Mouse (Mus musculus) ES-Bruce4 (cell line): ENCODE measurements around the gene Inpp5k.

Experiments used
- CTCF ChIP-seq: IDR thresholded peaks from one replicate; pipeline ENCODE4 v1.8.1; 2011; ENCODE audit warnings: low read depth, low read length
- POLR2A ChIP-seq: IDR thresholded peaks from one replicate; pipeline ENCODE4 v1.8.1; 2011; ENCODE audit warnings: low read length; ENCODE audit not compliant: insufficient read depth

GRCm38 (mm10) chr11:75673411-75673810, 42.6 kb downstream of the Inpp5k start:
- TF ChIP-seq CTCF (no peak), POLR2A (no peak)
